Mouse (Mus musculus) splenic B cell, adult 2 months (primary cell): ENCODE data around the gene C1s1.
A peak's percentile ranks its signal among the peaks of the same experiment; 100 is the strongest.
"Not testable (repeated sequence)": the region's sequence is repeated elsewhere in the genome, so short reads cannot be mapped to it uniquely, and the experiment has no call there.

Experiments
- DNase-seq: peaks from one replicate; pipeline ENCODE4 v3.0.0-alpha.2; 2011; ENCODE audit warnings: low read depth, low spot score
- H3K27me3 ChIP-seq: 2 replicates; pipeline ENCODE4 v1.6.1; 2012; ENCODE audit warnings: mild to moderate bottlenecking, low read length, moderate library complexity, mixed read lengths; ENCODE audit not compliant: control insufficient read depth, poor library complexity, insufficient read depth, severe bottlenecking
- H3K36me3 ChIP-seq: 2 replicates; pipeline ENCODE4 v1.6.1; 2012; ENCODE audit warnings: mild to moderate bottlenecking, low read length, moderate library complexity, mixed read lengths; ENCODE audit not compliant: control insufficient read depth, poor library complexity, insufficient read depth, severe bottlenecking

The C1s1 gene

DNA sequence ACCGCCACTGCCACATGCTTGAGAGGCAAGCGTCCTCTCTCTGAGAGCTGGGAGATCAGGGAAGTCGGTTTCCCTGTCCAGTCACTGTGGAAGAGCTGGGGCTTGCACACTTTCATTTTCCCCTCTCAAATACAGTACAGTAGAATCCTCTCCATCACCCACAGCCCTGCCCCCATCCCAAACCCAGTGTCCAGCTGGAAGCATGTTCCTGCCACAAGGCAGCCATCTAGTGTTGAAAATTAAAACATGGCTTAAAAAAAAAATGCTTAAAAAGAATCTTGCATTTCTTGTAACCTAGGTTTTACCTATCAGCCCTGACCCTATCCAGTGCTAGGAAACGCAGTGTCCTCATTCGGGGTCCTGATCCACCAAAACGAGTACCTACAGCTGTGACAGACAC is 2.3 kb upstream of the C1s1 start:
- Histone ChIP-seq H3K27me3 (no peaks in the 10 kb centered on the region), H3K36me3 (no peaks in the 10 kb centered on the region)
- DNase-seq = no peak

DNA sequence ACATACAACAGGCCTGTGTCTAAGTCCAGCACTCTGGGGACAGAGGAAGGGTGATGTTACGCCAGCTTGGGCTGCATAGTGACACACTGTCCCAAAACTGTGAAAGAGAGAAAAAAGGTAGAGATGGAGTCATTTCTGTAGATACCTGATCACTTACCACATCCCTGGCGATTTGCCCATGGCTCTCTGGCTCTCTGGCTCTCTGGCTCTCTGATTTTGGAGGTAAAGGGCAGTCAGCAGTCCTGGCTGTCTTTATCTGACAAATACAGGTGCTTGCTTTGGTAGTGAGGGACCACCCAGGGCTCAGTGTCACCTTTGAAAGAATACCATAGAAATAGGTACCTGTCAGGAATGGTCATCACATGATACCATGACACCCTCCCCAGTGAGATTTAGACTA is 983 bp downstream of the C1s1 start:
- not testable (repeated sequence) for DNase-seq, H3K36me3 ChIP-seq, H3K27me3 ChIP-seq

DNA sequence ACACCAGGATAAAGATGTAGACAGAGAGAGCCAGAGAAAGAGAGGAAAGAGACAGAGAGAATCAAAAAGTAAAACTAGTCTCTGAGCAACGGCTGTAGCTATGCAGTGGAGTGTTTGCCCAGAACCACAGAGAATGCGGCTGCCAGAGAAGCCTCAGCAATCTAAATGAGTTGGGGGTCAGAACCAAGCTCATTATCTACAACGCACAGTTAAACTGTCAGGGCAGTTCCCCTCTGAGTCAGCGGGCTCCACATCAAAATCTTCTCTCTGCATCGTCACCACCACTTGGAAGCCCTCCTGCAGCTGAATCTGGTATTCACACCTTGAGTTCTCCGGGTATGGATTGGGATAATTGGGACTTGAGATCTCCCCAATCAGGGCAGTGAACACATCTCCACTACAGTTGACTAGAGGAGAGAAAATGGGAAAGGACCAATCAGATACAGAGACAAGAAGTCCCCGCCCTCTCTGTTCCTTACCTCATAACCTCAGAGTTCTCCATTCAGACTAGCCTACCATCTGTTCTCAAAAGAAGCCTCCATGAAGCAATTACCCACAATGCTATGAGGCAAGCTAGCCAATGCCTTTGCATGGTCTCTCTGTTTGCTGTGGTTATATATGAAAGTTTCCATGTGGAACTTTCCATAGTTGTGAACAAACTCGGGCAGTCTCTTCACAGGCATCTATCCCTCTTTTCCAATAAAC is 5.9 kb downstream of the C1s1 start:
- not testable (repeated sequence) for H3K36me3 ChIP-seq, DNase-seq

DNA sequence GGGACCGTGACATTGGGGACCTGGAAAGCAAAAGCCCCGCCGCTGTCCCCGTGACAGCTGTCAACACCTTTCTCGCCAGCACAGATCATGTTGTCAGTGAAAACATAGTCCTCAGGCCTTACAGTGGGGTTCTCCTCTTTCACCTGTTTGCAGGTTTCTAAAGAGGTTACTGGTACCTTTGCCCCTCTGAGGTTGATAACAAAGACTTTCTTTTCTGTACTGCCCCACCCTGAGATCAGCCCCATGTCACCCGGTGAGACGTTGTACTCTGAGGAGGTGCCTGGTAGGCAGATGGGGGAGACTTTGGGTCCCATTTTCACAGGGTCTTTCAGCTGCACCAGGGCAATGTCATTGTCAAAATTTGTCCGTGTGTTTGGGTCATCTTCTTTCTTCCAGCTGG is 11.1 kb downstream of the C1s1 start:
- no peaks in the 10 kb centered on the region for H3K27me3 ChIP-seq
- DNase-seq = no peak

More for the DNA sequence above, 5.9 kb downstream of the C1s1 start:
- not testable (repeated sequence) for H3K27me3 ChIP-seq

DNA sequence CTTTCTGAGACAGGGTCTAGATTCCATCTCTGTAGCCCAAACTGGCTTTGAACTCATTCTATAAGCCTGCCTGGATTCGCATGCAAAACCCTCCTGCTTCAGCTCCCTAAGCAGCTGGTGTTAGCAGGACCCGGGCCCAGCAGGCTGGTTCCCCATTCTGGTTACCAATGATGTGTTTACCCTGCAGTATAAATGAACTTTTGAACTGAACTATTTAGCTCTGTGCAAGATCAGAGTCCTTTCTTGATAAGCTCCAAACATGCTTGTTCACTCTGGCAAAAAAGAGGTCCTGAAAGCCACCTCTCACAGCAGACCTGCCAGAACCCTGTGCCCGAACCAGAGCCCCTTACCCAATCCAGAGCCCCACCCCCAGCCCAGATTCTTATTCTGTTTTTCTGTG is 14.3 kb downstream of the C1s1 start:
- Histone ChIP-seq H3K36me3 (no peaks in the 10 kb centered on the region), H3K27me3 (no peaks in the 10 kb centered on the region)
- no peak for DNase-seq

More for the DNA sequence above, 11.1 kb downstream of the C1s1 start:
- H3K36me3 ChIP-seq = no peaks in the 10 kb centered on the region

DNA sequence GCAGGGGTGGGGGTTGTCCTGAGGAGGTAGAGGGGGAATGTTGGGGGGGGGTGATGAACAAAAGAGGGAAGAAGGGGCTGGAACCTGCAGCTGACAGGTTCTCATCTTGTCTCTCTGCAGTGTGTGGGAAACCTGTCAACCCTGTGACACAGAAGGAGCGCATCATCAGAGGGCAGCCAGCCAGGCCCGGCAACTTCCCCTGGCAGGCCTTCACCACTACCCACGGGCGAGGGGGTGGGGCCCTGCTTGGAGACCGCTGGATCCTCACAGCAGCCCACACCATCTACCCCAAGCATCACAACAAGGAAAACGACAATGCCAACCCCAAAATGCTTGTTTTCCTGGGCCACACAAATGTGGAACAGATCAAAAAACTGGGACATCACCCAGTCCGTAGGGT is 20.1 kb downstream of the C1s1 start:
- H3K36me3 ChIP-seq = not testable (repeated sequence)

DNA sequence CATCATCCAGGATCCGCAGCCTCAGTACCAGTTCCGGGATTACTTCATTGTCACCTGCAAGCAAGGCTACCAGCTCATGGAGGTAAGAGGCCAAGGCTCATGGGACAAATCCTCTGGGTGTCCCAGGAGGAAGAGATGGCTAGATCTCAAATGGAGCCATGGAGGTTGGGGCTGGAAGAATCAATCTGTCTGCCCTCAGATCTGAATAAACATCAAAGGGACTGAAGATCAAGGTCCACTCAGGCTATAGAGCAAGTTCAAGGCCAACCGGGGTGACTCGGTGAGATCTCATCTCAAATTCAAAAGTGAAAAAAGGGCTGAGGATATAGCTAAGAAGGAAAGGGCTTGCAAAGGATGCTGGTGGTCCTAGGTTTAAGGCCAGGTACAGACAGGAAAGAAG is 24.4 kb downstream of the C1s1 start:
- not testable (repeated sequence) for H3K27me3 ChIP-seq, H3K36me3 ChIP-seq, DNase-seq

More for the DNA sequence above, 20.1 kb downstream of the C1s1 start:
- not testable (repeated sequence) for DNase-seq, H3K27me3 ChIP-seq

DNA sequence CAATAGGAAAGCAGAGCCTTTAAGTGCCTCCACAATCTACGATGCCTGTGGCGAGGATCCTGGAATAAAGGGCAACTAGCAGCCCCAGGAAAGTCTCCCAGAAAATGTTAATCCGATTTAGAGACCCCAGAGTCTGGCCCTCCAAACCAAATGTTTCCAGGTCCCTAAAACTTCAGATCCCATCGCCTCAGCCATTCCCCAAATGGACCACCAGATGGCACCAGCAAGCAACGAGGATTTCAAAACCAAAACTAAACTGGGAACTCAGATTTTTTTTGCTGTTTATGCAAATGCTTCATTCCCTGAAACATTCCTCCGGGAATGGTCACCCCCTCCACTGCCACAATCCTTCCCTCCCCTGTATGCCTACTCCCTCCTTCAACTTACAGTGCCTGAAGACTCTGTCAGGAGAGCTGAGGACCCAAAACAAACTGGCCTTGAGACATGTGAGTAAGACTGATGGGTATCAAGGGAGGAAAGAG is 29.8 kb downstream of the C1s1 start, which contains the start of gene C1ra:
Gene C1ra (plus strand): TSS at position 51 of the 482 bp plus-strand sequence.
- peak; percentile 52 for DNase-seq
- Histone ChIP-seq H3K36me3 (no peaks in the 10 kb centered on the region), H3K27me3 (no peaks in the 10 kb centered on the region)

DNA sequence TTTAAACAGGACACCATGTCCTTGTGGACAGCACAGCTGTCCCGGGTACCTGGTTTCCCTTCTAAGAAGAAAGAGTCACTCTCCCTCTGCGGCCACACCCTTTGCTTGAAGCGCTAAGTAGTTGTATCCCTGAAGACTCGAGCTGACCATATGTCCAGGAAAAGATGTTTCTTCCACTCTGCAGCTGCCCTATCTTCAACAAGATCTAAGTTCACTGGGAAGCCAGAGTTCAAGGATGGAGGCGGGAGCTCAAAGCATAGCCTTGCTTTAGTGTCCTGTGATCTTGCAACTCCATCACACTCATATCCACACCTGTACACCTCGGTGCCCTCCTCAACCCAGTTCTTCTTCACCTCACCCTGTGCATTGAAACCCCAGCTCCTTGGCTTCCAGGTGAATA is 30.2 kb downstream of the C1s1 start:
- Histone ChIP-seq H3K27me3 (no peaks in the 10 kb centered on the region), H3K36me3 (no peaks in the 10 kb centered on the region)
- DNase-seq = no peak

DNA sequence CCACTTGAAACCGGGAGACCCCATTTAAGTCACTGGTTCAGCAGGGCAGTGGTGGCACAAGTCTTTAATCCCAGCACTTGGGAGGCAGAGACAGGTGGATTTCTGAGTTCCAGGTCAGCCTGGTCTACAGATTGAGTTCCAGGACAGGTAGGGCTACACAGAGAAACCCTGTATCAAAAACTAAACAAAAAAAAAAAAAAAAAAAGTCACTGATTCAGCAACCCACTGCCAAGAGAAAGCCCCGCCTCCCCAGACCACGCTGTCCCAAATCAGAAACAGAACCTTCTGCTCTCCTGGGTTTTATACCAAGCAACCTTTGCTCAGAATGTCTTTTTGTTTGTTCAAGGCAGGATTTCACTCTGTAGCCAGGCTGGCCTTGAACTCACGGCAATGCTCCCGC is 33.0 kb downstream of the C1s1 start:
- H3K36me3 ChIP-seq, H3K27me3 ChIP-seq, DNase-seq: not testable (repeated sequence)

DNA sequence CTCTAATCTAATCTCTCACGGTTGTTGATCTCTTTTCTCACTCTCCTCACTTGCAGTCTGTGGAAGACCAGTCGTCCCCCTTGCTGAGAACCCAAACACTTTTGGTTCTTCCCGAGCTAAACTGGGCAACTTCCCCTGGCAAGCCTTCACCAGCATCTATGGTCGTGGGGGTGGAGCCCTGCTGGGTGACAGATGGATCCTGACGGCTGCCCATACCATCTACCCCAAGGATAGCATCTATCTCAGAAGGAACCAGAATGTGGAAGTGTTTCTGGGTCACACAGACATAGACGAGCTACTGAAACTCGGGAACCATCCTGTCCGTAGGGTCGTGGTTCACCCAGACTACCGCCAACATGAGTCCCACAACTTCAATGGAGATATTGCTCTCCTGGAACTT is 33.9 kb downstream of the C1s1 start:
- no peaks in the 10 kb centered on the region for H3K36me3 ChIP-seq
- no peak for DNase-seq
- H3K27me3 ChIP-seq = no peaks in the 10 kb centered on the region

DNA sequence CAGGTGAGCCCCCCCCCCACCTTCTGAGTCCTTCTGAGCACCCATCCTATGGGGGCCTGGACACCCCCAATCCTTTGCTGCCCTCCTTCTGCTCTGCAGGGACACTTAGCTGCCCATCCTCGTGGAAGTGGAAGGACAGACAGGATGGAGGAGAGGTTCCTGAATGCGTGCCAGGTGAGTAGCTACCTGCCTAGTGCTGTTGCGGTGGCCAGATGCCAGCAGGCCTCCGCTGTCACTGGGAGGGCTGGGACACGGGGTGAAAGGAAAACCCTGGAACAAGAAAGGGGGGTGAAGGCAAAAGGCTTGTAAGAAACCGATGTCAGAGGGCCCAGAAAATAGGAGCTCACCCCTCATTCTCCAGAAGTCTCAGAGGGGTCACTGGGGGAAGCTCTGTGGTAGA is 35.2 kb downstream of the C1s1 start:
- H3K36me3 ChIP-seq = no peaks in the 10 kb centered on the region
- DNase-seq = no peak
- H3K27me3 ChIP-seq = no peaks in the 10 kb centered on the region

DNA sequence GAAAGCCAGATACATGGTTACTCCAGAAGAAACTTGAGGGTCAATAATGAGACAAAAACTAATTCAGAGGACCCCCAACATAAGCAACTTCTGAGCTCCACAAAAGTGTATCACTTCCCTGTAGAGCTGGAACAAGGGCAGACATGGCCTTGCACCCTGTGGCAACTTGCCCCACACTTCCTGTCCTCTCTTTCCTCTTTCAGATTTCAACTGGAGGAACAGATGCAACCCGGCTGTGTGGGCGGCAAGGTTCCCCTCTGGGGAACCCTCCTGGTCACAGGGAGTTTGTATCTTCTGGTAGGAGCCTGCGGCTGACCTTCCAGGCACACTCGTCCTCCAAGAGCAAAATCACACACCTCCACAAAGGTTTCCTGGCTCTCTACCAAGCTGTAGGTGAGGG is 37.1 kb downstream of the C1s1 start:
- H3K36me3 ChIP-seq = no peaks in the 10 kb centered on the region
- no peaks in the 10 kb centered on the region for H3K27me3 ChIP-seq
- DNase-seq = peak; percentile 24

DNA sequence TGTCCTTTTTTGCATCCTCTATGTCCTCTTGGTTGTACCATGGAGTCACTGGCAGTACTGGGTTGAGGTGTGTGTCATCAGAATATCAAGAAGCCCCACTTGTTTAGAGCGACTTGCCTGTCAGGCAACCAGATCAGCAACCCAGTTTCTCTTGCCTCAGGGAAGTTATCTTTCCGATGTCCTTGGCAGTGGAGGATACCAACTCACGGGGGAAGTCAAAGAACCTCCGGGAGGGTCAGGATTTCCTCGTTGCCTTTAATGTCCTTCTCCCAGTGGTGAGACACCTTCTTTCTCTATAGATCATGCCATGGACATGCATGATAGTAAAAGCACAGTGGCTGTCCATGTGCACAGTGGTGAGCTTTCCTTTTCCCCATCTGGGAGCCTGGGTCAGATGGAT is 40.1 kb downstream of the C1s1 start:
- DNase-seq = no peak
- Histone ChIP-seq H3K36me3 (no peaks in the 10 kb centered on the region), H3K27me3 (no peaks in the 10 kb centered on the region)

DNA sequence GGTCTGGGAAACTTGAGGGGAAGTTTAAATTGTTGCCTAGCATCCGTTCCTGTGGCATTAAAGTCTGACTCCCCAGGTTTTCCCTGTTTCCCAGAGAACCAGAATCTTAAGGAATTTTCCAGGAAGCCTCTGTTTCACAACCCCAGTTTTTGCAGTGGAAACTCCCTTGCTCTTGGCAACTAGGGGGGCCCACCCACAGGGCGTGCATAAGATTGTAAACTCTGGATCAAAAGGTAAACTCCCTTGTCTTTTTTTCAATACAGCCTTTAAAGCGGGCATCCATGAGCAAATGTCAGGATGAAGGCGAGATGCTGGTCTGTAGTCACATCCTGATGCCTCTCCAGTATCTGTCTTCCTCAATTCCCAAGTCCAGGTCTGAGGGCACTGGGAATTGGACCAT is 40.7 kb downstream of the C1s1 start:
- Histone ChIP-seq H3K36me3 (no peaks in the 10 kb centered on the region), H3K27me3 (no peaks in the 10 kb centered on the region)
- no peak for DNase-seq
